Comparison of ENCODE assay signal across 19 mouse cellular contexts in the genomic region with DNA sequence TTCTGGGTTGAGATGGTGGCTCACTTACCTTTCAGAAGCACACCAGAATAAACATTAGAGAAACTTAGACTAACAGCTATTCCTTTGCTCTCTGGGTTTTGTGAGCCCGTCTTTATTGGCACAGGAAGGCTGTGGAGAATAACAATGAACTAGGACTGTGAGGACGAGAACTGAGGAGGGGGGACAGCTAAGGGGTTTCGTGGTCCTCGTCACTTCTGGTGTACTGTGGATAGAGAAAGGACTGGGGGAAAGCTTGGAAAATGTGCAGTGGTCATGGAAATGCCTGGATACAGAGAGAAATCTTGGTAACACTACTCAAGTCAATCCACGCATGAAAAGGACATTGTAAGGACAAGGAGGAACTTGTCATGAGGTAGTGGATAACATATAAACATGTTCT. TPM values are rescaled to one million over a fixed set of nuclear protein-coding genes. Genes with fewer than 3 reads are reported as not detected.
"Had no signal": no experiment of that assay in that cellular context is flagged by ENCODE, and none has a peak within 500 bp of the region (broad histone marks: within the 10 kb centered on the region; RNA-seq: fewer than 3 reads in every experiment).

No protein-coding gene starts in this region.

- H3K9me3 ChIP-seq: midbrain, embryonic 10.5 days; midbrain, embryonic 12.5 days; neural tube, embryonic 12.5 days had no signal

- H3K27me3 ChIP-seq: midbrain, embryonic 12.5 days; neural tube, embryonic 12.5 days had no signal

- DNase-seq: lung, adult 18-20 months; lung, embryonic 14.5 days; lung, postnatal 4 days; midbrain, embryonic 14.5 days; retina, postnatal 1 day; right cerebral cortex, adult 18-20 months; right cerebral cortex, postnatal 25 days; right cerebral cortex, postnatal 4 days; spleen, adult 18-20 months; thymus, adult 18-20 months; thymus, postnatal 14 days; thymus, postnatal 36 days had no signal

- H3K4me1 ChIP-seq: midbrain, embryonic 10.5 days; midbrain, embryonic 12.5 days; neural tube, embryonic 12.5 days had no signal

- H3K4me2 ChIP-seq: lung, embryonic 14.5 days; midbrain, embryonic 12.5 days; neural tube, embryonic 12.5 days had no signal

- H3K4me3 ChIP-seq: midbrain, embryonic 10.5 days; midbrain, embryonic 12.5 days; myocyte; neural tube, embryonic 12.5 days had no signal

- ATAC-seq: lung, postnatal 0 days had no signal

- H3K36me3 ChIP-seq: midbrain, embryonic 12.5 days had no signal

- H3K27ac ChIP-seq: liver, embryonic 14.5 days; midbrain, embryonic 10.5 days; midbrain, embryonic 12.5 days; neural tube, embryonic 12.5 days had no signal

- H3K9ac ChIP-seq: liver, embryonic 14.5 days; lung, embryonic 14.5 days; midbrain, embryonic 12.5 days; neural tube, embryonic 12.5 days had no signal

RNA-seq across cellular contexts. Expression of gene 6030445D17Rik, which starts 59.8 kb away (rescaled TPM):
- total RNA-seq: megakaryocyte-erythroid progenitor cell, adult 5-6 weeks had no signal
